In genomic region chr12:38342657-38343056, GRCm38 (mm10) we compare ENCODE assay signal across 8 mouse cellular contexts.
A peak's percentile ranks its signal among the peaks of the same experiment; 100 is the strongest.
DNase-seq lines count a peak whose midpoint lies in the region; ATAC-seq and TF ChIP-seq lines count a peak whose summit lies in the region.

No protein-coding gene starts in this region.

- DNase-seq in adrenal gland, adult 2 months: peak; percentile 62
- peak; percentile 54 for DNase-seq in embryo, embryonic 11.5 days (ENCODE audit: low read depth, low spot score)
- DNase-seq in hindbrain, embryonic 11.5 days (ENCODE audit: low spot score): peak; percentile 80
- peak; percentile 44 to 71 for DNase-seq in layer of hippocampus, adult 8-10 months (ENCODE audit: low spot score in 2 of 2)
- peak; percentile 72 for DNase-seq in lung, postnatal 14 days
- DNase-seq in right cerebral cortex, adult 18-20 months: peak; percentile 74
- no peak for DNase-seq in yolk sac, embryonic 10.5 days (ENCODE audit: low spot score)

- WGBS in hindbrain, embryonic 11.5 days: 16% methylated on average over 6 of the region's 6 CpGs

- no peaks in the 10 kb centered on the region for H3K27me3 ChIP-seq in E14TG2a.4 (ENCODE audit: insufficient read depth, low read length)
- no peaks in the 10 kb centered on the region for H3K27me3 ChIP-seq in hindbrain, embryonic 11.5 days (ENCODE audit: control insufficient read depth, insufficient read depth, low read length)

- no peaks in the 10 kb centered on the region for H3K36me3 ChIP-seq in E14TG2a.4 (ENCODE audit: insufficient read depth, low read length)
- no peaks in the 10 kb centered on the region for H3K36me3 ChIP-seq in hindbrain, embryonic 11.5 days (ENCODE audit: control insufficient read depth, insufficient read depth, low read length)

- TF ChIP-seq CTCF in E14TG2a.4 (conservative IDR thresholded peaks at IDR 0.05; ENCODE audit: low read length): peak; percentile 38

- H3K4me2 ChIP-seq in hindbrain, embryonic 11.5 days (replicated peaks; ENCODE audit: low read depth, low read length): no peak overlapping the region

- no peaks in the 10 kb centered on the region for H3K9me3 ChIP-seq in E14TG2a.4 (ENCODE audit: low read length)
- H3K9me3 ChIP-seq in hindbrain, embryonic 11.5 days (ENCODE audit: control insufficient read depth, low read length): no peaks in the 10 kb centered on the region

- H3K27ac ChIP-seq in hindbrain, embryonic 11.5 days (ENCODE audit: low read depth, low read length): no peak overlapping the region

- ATAC-seq in hindbrain, embryonic 11.5 days (ENCODE audit: low FRiP score): peak; percentile 89

- H3K9ac ChIP-seq in hindbrain, embryonic 11.5 days (ENCODE audit: low read depth, low read length): no peak overlapping the region

- H3K4me3 ChIP-seq in E14TG2a.4 (replicated peaks; ENCODE audit: low read length): no peak overlapping the region
- H3K4me3 ChIP-seq in hindbrain, embryonic 11.5 days (ENCODE audit: low read depth, low read length): no peak overlapping the region

- H3K4me1 ChIP-seq in E14TG2a.4 (replicated peaks; ENCODE audit: low read depth, low read length): no peaks in the 10 kb centered on the region
- H3K4me1 ChIP-seq in hindbrain, embryonic 11.5 days (replicated peaks; ENCODE audit: control insufficient read depth, insufficient read depth, low read length): no peaks in the 10 kb centered on the region
